Mouse (Mus musculus) ES-Bruce4 (cell line): ENCODE results near the gene Slc25a28.

ENCODE experiments used
- CTCF ChIP-seq: IDR thresholded peaks from one replicate; pipeline ENCODE4 v1.8.1; 2011; ENCODE audit warnings: low read depth, low read length
- EP300 ChIP-seq: IDR thresholded peaks from 2 replicates; pipeline ENCODE4 v1.6.1; 2011; ENCODE audit warnings: low read depth, low read length; ENCODE audit not compliant: insufficient read depth

GRCm38 (mm10) chr19:43615074-43615445, 59.6 kb downstream of the Slc25a28 start:
- no peak for TF ChIP-seq CTCF
- TF ChIP-seq EP300: no peak
